Mouse (Mus musculus): ENCODE measurements at regions not wholly inside any gene's neighbourhood (a gene's known extent, or its start where the extent isn't known, plus 50 kb on each side); places are given as distances from the start of the nearest gene placed in this dataset.

- no peaks in the 10 kb centered on the region for H3K27me3 ChIP-seq (ENCODE audit: control insufficient read depth, insufficient read depth, low read length)
- no peak for DNase-seq
- no peak overlapping the region for H3K4me3 ChIP-seq (ENCODE audit: control insufficient read depth, insufficient read depth, low read length)
- TF ChIP-seq POLR2A (IDR thresholded peaks at IDR 0.05; ENCODE audit: control insufficient read depth, extremely low read depth, insufficient read depth, low read length, poor library complexity), result no peak
- TF ChIP-seq CTCF (IDR thresholded peaks at IDR 0.05; ENCODE audit: borderline replicate concordance, control insufficient read depth, extremely low read depth, insufficient read depth, low read length, poor library complexity), result no peak
- no peak overlapping the region for H3K27ac ChIP-seq (ENCODE audit: control insufficient read depth, insufficient read depth, low read length)
- H3K4me1 ChIP-seq (replicated peaks; ENCODE audit: control insufficient read depth, insufficient read depth, low read length), result peaks cover 40% of the 10 kb centered on the region
- WGBS, result 58% methylated on average over 17 of the region's 17 CpGs
- H3K36me3 ChIP-seq (ENCODE audit: control insufficient read depth, insufficient read depth, low read length), result no peaks in the 10 kb centered on the region
Measured at GRCm38 (mm10) chr14:76685830-76686761, 129.4 kb upstream of the Serp2 start.

GRCm38 (mm10) chr14:76684327-76684726 is 127.6 kb upstream of the Serp2 start:
- Histone ChIP-seq H3K27me3 (ENCODE audit: control insufficient read depth, insufficient read depth, low read length) (no peaks in the 10 kb centered on the region), H3K36me3 (ENCODE audit: control insufficient read depth, insufficient read depth, low read length) (no peaks in the 10 kb centered on the region), H3K27ac (ENCODE audit: control insufficient read depth, insufficient read depth, low read length) (no peak overlapping the region), H3K4me3 (ENCODE audit: control insufficient read depth, insufficient read depth, low read length) (no peak overlapping the region), H3K4me1 (replicated peaks; ENCODE audit: control insufficient read depth, insufficient read depth, low read length) (peaks cover 33% of the 10 kb centered on the region)
- no peak for DNase-seq
- TF ChIP-seq CTCF (IDR thresholded peaks at IDR 0.05; ENCODE audit: borderline replicate concordance, control insufficient read depth, extremely low read depth, insufficient read depth, low read length, poor library complexity), result no peak
- TF ChIP-seq POLR2A (IDR thresholded peaks at IDR 0.05; ENCODE audit: control insufficient read depth, extremely low read depth, insufficient read depth, low read length, poor library complexity), result no peak
- WGBS, result 41% methylated on average over 2 of the region's 2 CpGs

- H3K27ac ChIP-seq (ENCODE audit: control insufficient read depth, insufficient read depth, low read length), result no peak overlapping the region
Measured at GRCm38 (mm10) chr14:76681581-76682377, 125.1 kb upstream of the Serp2 start.

GRCm38 (mm10) chr14:76678512-76679134 is 121.9 kb upstream of the Serp2 start:
- no peaks in the 10 kb centered on the region for H3K36me3 ChIP-seq (ENCODE audit: control insufficient read depth, insufficient read depth, low read length)
- WGBS, result 62% methylated on average over 5 of the region's 5 CpGs
- no peaks in the 10 kb centered on the region for H3K27me3 ChIP-seq (ENCODE audit: control insufficient read depth, insufficient read depth, low read length)
- DNase-seq, result no peak
- TF ChIP-seq POLR2A (IDR thresholded peaks at IDR 0.05; ENCODE audit: control insufficient read depth, extremely low read depth, insufficient read depth, low read length, poor library complexity) (no peak), CTCF (IDR thresholded peaks at IDR 0.05; ENCODE audit: borderline replicate concordance, control insufficient read depth, extremely low read depth, insufficient read depth, low read length, poor library complexity) (no peak)
- H3K4me1 ChIP-seq (replicated peaks; ENCODE audit: control insufficient read depth, insufficient read depth, low read length), result peaks cover 35% of the 10 kb centered on the region
- H3K4me3 ChIP-seq (ENCODE audit: control insufficient read depth, insufficient read depth, low read length), result no peak overlapping the region
- H3K27ac ChIP-seq (ENCODE audit: control insufficient read depth, insufficient read depth, low read length), result peak overlapping the region; percentile 19; the same call in 1 of the 2 replicates

More at GRCm38 (mm10) chr14:76681581-76682377, 125.1 kb upstream of the Serp2 start:
- 65% methylated on average over 8 of the region's 8 CpGs for WGBS
- no peak for DNase-seq
- Histone ChIP-seq H3K36me3 (ENCODE audit: control insufficient read depth, insufficient read depth, low read length) (no peaks in the 10 kb centered on the region), H3K27me3 (ENCODE audit: control insufficient read depth, insufficient read depth, low read length) (no peaks in the 10 kb centered on the region), H3K4me1 (replicated peaks; ENCODE audit: control insufficient read depth, insufficient read depth, low read length) (peaks cover 35% of the 10 kb centered on the region), H3K4me3 (ENCODE audit: control insufficient read depth, insufficient read depth, low read length) (no peak overlapping the region)
- no peak for TF ChIP-seq POLR2A (IDR thresholded peaks at IDR 0.05; ENCODE audit: control insufficient read depth, extremely low read depth, insufficient read depth, low read length, poor library complexity)
- TF ChIP-seq CTCF (IDR thresholded peaks at IDR 0.05; ENCODE audit: borderline replicate concordance, control insufficient read depth, extremely low read depth, insufficient read depth, low read length, poor library complexity), result no peak

GRCm38 (mm10) chr14:76674949-76675348 is 118.3 kb upstream of the Serp2 start:
- Histone ChIP-seq H3K27ac (ENCODE audit: control insufficient read depth, insufficient read depth, low read length) (no peak overlapping the region), H3K27me3 (ENCODE audit: control insufficient read depth, insufficient read depth, low read length) (no peaks in the 10 kb centered on the region), H3K4me3 (ENCODE audit: control insufficient read depth, insufficient read depth, low read length) (no peak overlapping the region), H3K4me1 (replicated peaks; ENCODE audit: control insufficient read depth, insufficient read depth, low read length) (peaks cover 44% of the 10 kb centered on the region), H3K36me3 (ENCODE audit: control insufficient read depth, insufficient read depth, low read length) (no peaks in the 10 kb centered on the region)
- WGBS, result 58% methylated on average over 8 of the region's 8 CpGs
- no peak for TF ChIP-seq POLR2A (IDR thresholded peaks at IDR 0.05; ENCODE audit: control insufficient read depth, extremely low read depth, insufficient read depth, low read length, poor library complexity)
- no peak for TF ChIP-seq CTCF (IDR thresholded peaks at IDR 0.05; ENCODE audit: borderline replicate concordance, control insufficient read depth, extremely low read depth, insufficient read depth, low read length, poor library complexity)
- DNase-seq, result no peak

Data from thymus, adult 2 months (tissue).